Mouse (Mus musculus) G1E (cell line): Measurements from ENCODE around the gene Odf4. TPM values are rescaled to one million over a fixed set of nuclear protein-coding genes. Genes with fewer than 3 reads are reported as not detected.
A peak's percentile ranks its signal among the peaks of the same experiment; 100 is the strongest.
"Not testable (repeated sequence)": the region's sequence is repeated elsewhere in the genome, so short reads cannot be mapped to it uniquely, and the experiment has no call there.

ENCODE experiments used
- ATAC-seq: 2 replicates; pipeline ENCODE4 v1.8.0; 2016; ENCODE audit warnings: mild to moderate bottlenecking; ENCODE audit not compliant: insufficient number of reproducible peaks, poor library complexity, low FRiP score, severe bottlenecking; ENCODE audit errors: extremely low read depth
- DNase-seq: peaks from one replicate; pipeline ENCODE4 v3.0.0; 2012; ENCODE audit warnings: low spot score
- H3K27me3 ChIP-seq: 2 replicates; pipeline ENCODE4 v1.6.1; 2012; ENCODE audit warnings: mild to moderate bottlenecking, low read length, inconsistent platforms; ENCODE audit not compliant: insufficient read depth
- H3K36me3 ChIP-seq: replicated peaks from 2 replicates; pipeline ENCODE3; 2012; ENCODE audit warnings: mild to moderate bottlenecking, inconsistent platforms
- H3K4me1 ChIP-seq: 2 replicates; pipeline ENCODE4 v1.6.1; 2012; ENCODE audit warnings: low read depth, low read length, inconsistent platforms, mixed read lengths; ENCODE audit not compliant: insufficient read depth
- H3K4me3 ChIP-seq: 2 replicates; pipeline ENCODE4 v1.5.1; 2012; ENCODE audit warnings: low read depth, mild to moderate bottlenecking, inconsistent platforms, low read length, moderate library complexity, mixed read lengths
- H3K9me3 ChIP-seq: replicated peaks from 2 replicates; pipeline ENCODE4 v1.6.1; 2012; ENCODE audit warnings: inconsistent platforms
- CTCF ChIP-seq: IDR thresholded peaks from 2 replicates; pipeline ENCODE4 v1.5.1; 2012; ENCODE audit warnings: low read depth, low read length, inconsistent platforms, mixed read lengths
- GATA1 ChIP-seq: IDR thresholded peaks from 2 replicates; pipeline ENCODE4 v1.6.1; 2012; ENCODE audit warnings: borderline replicate concordance, low read length, inconsistent platforms, mixed read lengths
- GATA2 ChIP-seq: IDR thresholded peaks from 2 replicates; pipeline ENCODE4 v1.6.1; 2012; ENCODE audit warnings: low read depth, low read length, inconsistent platforms, borderline replicate concordance
- POLR2AphosphoS5 ChIP-seq: IDR thresholded peaks from 2 replicates; pipeline ENCODE4 v1.6.1; 2012; ENCODE audit warnings: low read depth, low read length, inconsistent platforms; ENCODE audit not compliant: insufficient replicate concordance
- TAL1 ChIP-seq: conservative IDR thresholded peaks from 2 replicates; pipeline ENCODE4 v1.6.1; 2012; ENCODE audit warnings: low read depth, low read length, inconsistent platforms, mixed read lengths
- polyA plus RNA-seq: library from polyadenylated mRNA; stranded (reverse); fragments of >175 nt; gene quantifications from 2 replicates; pipeline ENCODE4 v1.2.3, GENCODE M21; 2012
- total RNA-seq, 2 experiments: library from RNA; stranded (forward) in 1 of 2; stranded (reverse) in 1 of 2; fragments of 200-1000 nt in 1 of 2; fragments of >200 nt in 1 of 2; fragmentation: Nextera tagmentation in 1 of 2; gene quantifications; 2 replicates each; pipeline ENCODE4 v1.2.3; 2014 to 2017

Odf4 gene
- total and polyA plus RNA-seq, 3 experiments, result not detected

DNA sequence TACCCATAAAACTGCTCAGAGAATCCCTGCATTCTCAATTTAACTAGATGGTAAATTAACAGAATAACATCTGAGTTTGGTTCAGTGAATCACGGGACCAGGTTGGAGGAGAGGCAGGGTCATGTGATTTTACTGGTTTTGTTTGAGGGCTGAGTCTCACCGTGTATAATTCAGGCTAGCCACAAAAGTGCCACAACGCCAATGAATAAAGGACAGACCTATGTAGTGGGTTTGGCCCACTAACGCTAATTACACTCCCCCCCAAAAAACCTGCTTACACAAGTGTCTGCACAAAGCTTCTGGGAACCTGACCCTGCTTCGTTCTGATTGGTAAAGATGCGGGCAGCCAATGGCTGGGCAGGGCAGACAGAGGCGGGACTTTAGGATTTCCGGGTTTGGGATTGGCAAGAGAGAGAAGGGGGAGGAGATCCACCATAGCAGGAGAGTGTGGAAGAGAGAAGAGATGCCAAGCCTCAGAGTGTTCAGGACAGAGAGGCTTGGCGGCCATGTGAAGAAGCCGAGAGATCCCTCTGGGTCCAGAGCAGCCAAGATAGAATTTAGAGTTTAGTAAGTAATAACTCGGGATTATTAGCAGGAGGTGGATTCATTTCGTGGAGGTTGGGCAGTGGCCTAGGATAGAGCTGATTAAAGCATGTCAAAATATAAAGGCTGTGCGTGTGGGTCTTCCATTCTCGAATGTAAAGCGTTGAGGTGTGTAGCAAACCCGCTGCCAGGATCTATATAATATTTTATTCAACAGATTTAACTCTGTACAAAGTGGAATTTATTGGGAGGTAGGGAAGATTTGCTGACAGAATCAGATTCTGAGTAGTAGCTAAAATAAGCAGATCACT is 12.8 kb upstream of the Odf4 start:
- peaks cover 11% of the 10 kb centered on the region for H3K4me1 ChIP-seq
- peaks cover 5% of the 10 kb centered on the region for H3K27me3 ChIP-seq
- peak overlapping the region; percentile 64 for H3K4me3 ChIP-seq
- no peaks in the 10 kb centered on the region for H3K9me3 ChIP-seq
- H3K36me3 ChIP-seq, result peaks cover 14% of the 10 kb centered on the region
- no peak for TF ChIP-seq GATA2
- TF ChIP-seq TAL1, result no peak
- no peak for TF ChIP-seq CTCF
- TF ChIP-seq POLR2AphosphoS5, result no peak
- ATAC-seq, result peak; percentile 98
- DNase-seq, result peak; percentile 92

DNA sequence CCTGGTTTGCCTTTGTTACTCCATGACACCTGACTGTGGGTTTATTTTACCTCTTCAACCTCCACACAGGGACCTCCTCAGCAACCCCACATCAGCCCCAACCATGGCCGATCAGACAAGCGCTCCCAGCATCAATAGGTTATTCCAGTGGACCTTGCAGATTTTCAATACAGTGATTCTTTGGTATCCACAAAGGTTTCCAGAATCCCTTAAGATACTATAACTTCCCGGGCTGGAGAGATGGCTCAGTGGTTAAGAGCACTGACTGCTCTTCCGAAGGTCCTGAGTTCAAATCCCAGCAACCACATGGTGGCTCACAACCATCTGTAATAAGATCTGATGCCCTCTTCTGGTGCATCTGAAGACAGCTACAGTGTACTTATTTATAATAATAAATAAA is 10.1 kb upstream of the Odf4 start:
- not testable (repeated sequence) for DNase-seq, H3K36me3 ChIP-seq, H3K4me3 ChIP-seq, ATAC-seq, H3K9me3 ChIP-seq
- peaks cover 21% of the 10 kb centered on the region for H3K27me3 ChIP-seq
- peaks cover 11% of the 10 kb centered on the region for H3K4me1 ChIP-seq

DNA sequence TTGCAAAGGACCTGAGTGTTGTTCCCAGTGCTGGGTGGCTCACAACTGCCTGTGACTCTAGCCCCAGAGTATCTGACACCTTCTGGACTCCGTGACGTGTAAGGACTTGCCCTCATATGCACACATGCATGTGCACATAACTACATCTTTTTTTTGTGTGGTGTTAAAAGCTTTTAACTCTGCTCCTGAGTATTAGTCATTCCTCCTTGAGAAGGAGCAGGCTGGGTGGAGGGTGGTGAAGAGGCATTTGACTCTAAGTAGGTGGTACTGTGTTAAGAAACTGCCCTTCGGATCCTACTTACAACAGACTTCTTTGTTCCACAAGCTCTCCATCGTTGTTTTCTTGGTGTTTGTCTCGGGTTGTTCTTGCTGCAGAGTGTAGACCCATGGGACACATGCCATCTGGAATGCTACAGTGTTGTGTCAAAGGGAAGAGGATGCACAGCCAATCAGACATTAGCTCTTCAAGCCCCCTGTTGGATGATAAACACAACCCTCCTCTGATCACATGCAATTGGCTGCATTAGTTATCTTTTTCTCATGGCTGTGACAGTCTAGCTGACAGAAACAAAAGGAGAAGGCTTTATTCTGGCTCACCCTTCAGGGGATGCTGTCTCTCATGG is 7.1 kb upstream of the Odf4 start:
- peaks cover 37% of the 10 kb centered on the region for H3K27me3 ChIP-seq
- no peak for TF ChIP-seq POLR2AphosphoS5
- TF ChIP-seq GATA2, result no peak
- no peak for TF ChIP-seq CTCF
- no peak for TF ChIP-seq GATA1
- no peak for TF ChIP-seq TAL1
- ATAC-seq, result no peak
- H3K4me1 ChIP-seq, result no peaks in the 10 kb centered on the region
- no peak overlapping the region for H3K4me3 ChIP-seq
- H3K36me3 ChIP-seq, result no peaks in the 10 kb centered on the region
- DNase-seq, result no peak
- no peaks in the 10 kb centered on the region for H3K9me3 ChIP-seq

DNA sequence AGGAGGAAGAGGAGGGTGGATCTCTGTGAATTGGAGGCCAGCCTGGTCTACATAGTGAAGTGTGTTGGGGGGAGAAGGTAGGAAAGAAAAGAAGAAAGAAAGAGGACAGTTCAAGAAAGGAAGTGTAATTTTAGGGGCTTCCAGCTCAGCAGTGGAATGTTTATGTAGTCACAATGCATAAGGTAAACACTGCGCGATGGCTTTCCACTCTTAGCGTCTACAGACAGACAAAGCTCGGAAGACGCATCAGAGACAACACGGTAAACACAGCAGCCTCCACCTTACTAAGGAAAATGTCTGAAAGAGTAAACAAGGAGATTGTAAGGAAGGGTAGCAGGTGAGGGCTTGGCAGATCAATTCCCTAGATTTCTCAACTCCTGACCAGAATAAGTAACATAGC is 3.1 kb upstream of the Odf4 start:
- Histone ChIP-seq H3K27me3 (peaks cover 52% of the 10 kb centered on the region), H3K9me3 (no peaks in the 10 kb centered on the region), H3K4me1 (no peaks in the 10 kb centered on the region), H3K36me3 (no peaks in the 10 kb centered on the region), H3K4me3 (no peak overlapping the region)
- DNase-seq (no peak), ATAC-seq (no peak)
- TF ChIP-seq POLR2AphosphoS5 (no peak), CTCF (no peak), GATA2 (no peak), TAL1 (no peak)

DNA sequence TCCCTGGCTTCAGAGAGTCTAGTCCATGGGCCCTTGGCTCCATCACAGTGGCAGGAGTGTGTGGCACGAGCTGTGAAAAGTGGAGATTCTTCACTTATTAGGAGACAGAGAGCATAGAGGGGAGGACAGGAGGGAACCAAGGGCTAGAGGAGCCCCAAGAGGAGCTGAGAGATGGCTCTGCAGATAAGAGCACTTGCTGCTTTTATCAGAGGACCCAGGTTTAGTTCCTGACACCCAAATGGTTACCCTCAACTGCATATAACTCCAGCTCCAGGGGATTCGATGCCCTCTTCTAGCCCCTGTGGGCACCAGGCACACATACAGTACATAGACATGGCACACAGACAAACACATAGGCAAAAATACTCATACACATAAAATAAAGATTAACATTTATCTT is 2.1 kb downstream of the Odf4 start:
- peaks cover 32% of the 10 kb centered on the region for H3K27me3 ChIP-seq
- H3K9me3 ChIP-seq, result no peaks in the 10 kb centered on the region
- TF ChIP-seq CTCF, result no peak
- TF ChIP-seq GATA1, result no peak
- TF ChIP-seq GATA2, result no peak
- no peak for TF ChIP-seq POLR2AphosphoS5
- TF ChIP-seq TAL1, result no peak
- no peaks in the 10 kb centered on the region for H3K36me3 ChIP-seq
- DNase-seq (no peak), ATAC-seq (no peak)
- no peak overlapping the region for H3K4me3 ChIP-seq
- peaks cover 12% of the 10 kb centered on the region for H3K4me1 ChIP-seq

DNA sequence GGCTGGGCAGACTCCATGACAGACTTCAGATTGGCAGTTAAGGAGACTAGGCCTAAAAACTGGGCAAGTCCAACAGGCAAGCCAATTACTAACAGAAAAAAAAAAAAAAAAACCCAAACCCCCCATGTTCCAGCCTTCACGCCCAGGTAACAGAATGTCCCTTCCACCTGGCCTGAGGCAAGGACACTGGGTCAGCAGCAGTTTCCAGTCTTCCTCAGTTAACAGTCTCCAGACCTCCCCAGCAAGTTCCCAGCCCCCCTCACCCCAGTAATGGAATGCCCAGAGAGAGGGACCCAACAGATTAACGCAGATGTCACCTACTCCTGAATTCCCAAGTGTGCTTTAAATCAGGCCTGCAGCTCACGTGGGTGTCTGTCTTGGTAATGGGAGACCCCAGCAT is 3.7 kb downstream of the Odf4 start:
- peaks cover 35% of the 10 kb centered on the region for H3K27me3 ChIP-seq
- TF ChIP-seq TAL1 (no peak), GATA1 (no peak), GATA2 (no peak), POLR2AphosphoS5 (no peak), CTCF (no peak)
- ATAC-seq (no peak), DNase-seq (no peak)
- no peaks in the 10 kb centered on the region for H3K9me3 ChIP-seq
- peaks cover 12% of the 10 kb centered on the region for H3K4me1 ChIP-seq
- H3K36me3 ChIP-seq, result no peaks in the 10 kb centered on the region
- no peak overlapping the region for H3K4me3 ChIP-seq
